10 mouse cellular contexts compared by ENCODE assay signal in the genomic region with DNA sequence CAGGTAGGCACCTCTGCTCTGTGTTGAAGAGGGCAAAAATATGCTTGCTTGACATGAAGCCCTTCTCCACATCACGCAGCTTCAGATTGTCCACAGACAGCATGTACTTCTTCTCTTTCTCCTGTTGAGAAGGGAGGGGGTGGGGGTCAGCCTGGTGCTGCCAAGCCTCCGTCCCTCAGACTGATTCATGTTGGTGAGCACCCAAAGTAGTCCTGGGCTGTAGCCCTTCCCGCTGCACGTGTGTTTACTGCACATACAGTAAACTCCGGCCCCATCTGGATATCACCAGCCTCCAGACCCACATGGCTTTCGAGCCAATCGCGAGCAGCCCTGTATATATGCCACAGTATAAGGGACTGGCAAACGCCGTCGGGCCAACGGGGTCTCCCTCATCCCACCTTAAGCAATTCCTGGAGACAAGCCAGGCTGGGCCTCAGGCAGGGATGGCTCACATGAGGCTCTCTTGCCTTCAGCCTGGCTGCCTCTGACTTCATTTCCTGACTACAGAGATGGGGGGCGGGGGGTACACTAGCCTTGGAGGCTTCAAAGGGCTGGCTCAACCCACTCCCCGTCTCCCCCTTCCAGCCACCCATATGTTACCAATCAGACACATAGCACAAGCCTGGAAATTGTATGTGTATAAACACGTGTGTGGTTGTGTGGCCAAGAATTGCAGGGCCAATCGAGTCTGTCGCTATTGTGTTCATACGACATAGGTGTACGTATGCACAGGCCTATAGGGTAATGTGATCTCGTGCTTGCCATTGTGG. TPM values are rescaled to one million over a fixed set of nuclear protein-coding genes. Genes with fewer than 3 reads are reported as not detected.
DNase-seq lines count a peak whose midpoint lies in the region; ATAC-seq and TF ChIP-seq lines count a peak whose summit lies in the region.
"Had no signal": no experiment of that assay in that cellular context is flagged by ENCODE, and none has a peak within 500 bp of the region (broad histone marks: within the 10 kb centered on the region; RNA-seq: fewer than 3 reads in every experiment).

No protein-coding gene starts in this region.

- peak overlapping the region; percentile 57; the same call in 1 of the 2 replicates for H3K4me2 ChIP-seq in kidney, postnatal 0 days (ENCODE audit: low read length)
- H3K4me2 ChIP-seq in limb, embryonic 15.5 days: peak overlapping the region; percentile 66

- no peak for TF ChIP-seq CTCF in kidney, postnatal 0 days (IDR thresholded peaks at IDR 0.05; ENCODE audit: low read depth)
- no peak for TF ChIP-seq CTCF in thymus, adult 2 months (IDR thresholded peaks at IDR 0.05; ENCODE audit: borderline replicate concordance, control insufficient read depth, extremely low read depth, insufficient read depth, low read length, poor library complexity)

- no peak for ATAC-seq in kidney, postnatal 0 days (replicated peaks; ENCODE audit: low FRiP score, low read depth)
- peak; percentile 69 for ATAC-seq in limb, embryonic 15.5 days (ENCODE audit: insufficient number of reproducible peaks, low FRiP score, low TSS enrichment, low read depth)

- no peaks in the 10 kb centered on the region for H3K9me3 ChIP-seq in kidney, postnatal 0 days (replicated peaks; ENCODE audit: low read length)
- no peaks in the 10 kb centered on the region for H3K9me3 ChIP-seq in limb, embryonic 15.5 days

- no peaks in the 10 kb centered on the region for H3K27me3 ChIP-seq in kidney, postnatal 0 days (ENCODE audit: insufficient read depth, low read length)
- H3K27me3 ChIP-seq in limb, embryonic 15.5 days: no peaks in the 10 kb centered on the region
- peaks cover 8% of the 10 kb centered on the region; the same call in 1 of the 2 replicates for H3K27me3 ChIP-seq in thymus, adult 2 months (ENCODE audit: control insufficient read depth, insufficient read depth, low read length)

- peak; percentile 57 for DNase-seq in kidney, postnatal 0 days (ENCODE audit: low spot score)
- no peak for DNase-seq in kidney, postnatal 36 days
- peak; percentile 76 for DNase-seq in embryo, embryonic 10.5 days (ENCODE audit: low spot score)
- peak; percentile 65 for DNase-seq in fibroblast of lung, adult 2 months (ENCODE audit: low read depth)
- DNase-seq in thymus, postnatal 25 days: no peak
- DNase-seq in adrenal gland, postnatal 25 days: no peak
- no peak for DNase-seq in thymus, adult 2 months

- H3K27ac ChIP-seq in kidney, postnatal 0 days: peak overlapping the region; percentile 88
- H3K27ac ChIP-seq in limb, embryonic 15.5 days: peak overlapping the region; percentile 100
- no peak overlapping the region for H3K27ac ChIP-seq in thymus, adult 2 months (ENCODE audit: control insufficient read depth, insufficient read depth, low read length)
- H3K27ac ChIP-seq: macrophage had no signal

- H3K4me1 ChIP-seq in kidney, postnatal 0 days (replicated peaks; ENCODE audit: insufficient read depth, low read length): peaks cover 34% of the 10 kb centered on the region
- H3K4me1 ChIP-seq in limb, embryonic 15.5 days: peaks cover 62% of the 10 kb centered on the region
- peaks cover 4% of the 10 kb centered on the region; the same call in 1 of the 2 replicates for H3K4me1 ChIP-seq in thymus, adult 2 months (replicated peaks; ENCODE audit: control insufficient read depth, insufficient read depth, low read length)

- WGBS in kidney, postnatal 0 days: 48% methylated on average over 20 of the region's 20 CpGs
- 24% methylated on average over 20 of the region's 20 CpGs for WGBS in limb, embryonic 15.5 days
- 78% methylated on average over 20 of the region's 20 CpGs for WGBS in thymus, adult 2 months

- no peaks in the 10 kb centered on the region for H3K36me3 ChIP-seq in kidney, postnatal 0 days (ENCODE audit: insufficient read depth, low read length)
- H3K36me3 ChIP-seq in limb, embryonic 15.5 days: peaks cover 13% of the 10 kb centered on the region; the same call in 1 of the 2 replicates
- no peaks in the 10 kb centered on the region for H3K36me3 ChIP-seq in thymus, adult 2 months (ENCODE audit: control insufficient read depth, insufficient read depth, low read length)

- no peak overlapping the region for H3K9ac ChIP-seq in kidney, postnatal 0 days (ENCODE audit: low read depth, low read length)
- H3K9ac ChIP-seq in limb, embryonic 15.5 days: no peak overlapping the region

- no peak overlapping the region for H3K4me3 ChIP-seq in kidney, postnatal 0 days (replicated peaks; ENCODE audit: low read depth, low read length)
- peak overlapping the region; percentile 50; the same call in 1 of the 2 replicates for H3K4me3 ChIP-seq in limb, embryonic 15.5 days
- H3K4me3 ChIP-seq in thymus, adult 2 months (ENCODE audit: control insufficient read depth, insufficient read depth, low read length): no peak overlapping the region
- H3K4me3 ChIP-seq: erythroblast, embryonic 14.5 days had no signal

- TF ChIP-seq POLR2A in thymus, adult 2 months (IDR thresholded peaks at IDR 0.05; ENCODE audit: control insufficient read depth, extremely low read depth, insufficient read depth, low read length, poor library complexity): no peak

RNA-seq across cellular contexts. Expression of gene Swi5, which starts 29.2 kb away (rescaled TPM):
- 436 and 445 TPM in 2 replicates for polyA plus RNA-seq in kidney, postnatal 0 days (2015; fragmentation: Nextera tagmentation; extraction: Ambion mirVana)
- polyA plus RNA-seq in limb, embryonic 15.5 days (2015; fragmentation: Nextera tagmentation; extraction: Ambion mirVana): 370 and 413 TPM in 2 replicates
- 276 and 297 TPM in 2 replicates for total RNA-seq in adrenal gland, postnatal 25 days (2021)
- polyA plus RNA-seq in thymus, adult 2 months (2012; rRNA removed): 147 and 168 TPM in 2 replicates

RNA-seq across cellular contexts. Expression of gene Golga2, which starts 29.9 kb away (rescaled TPM):
- polyA plus RNA-seq in kidney, postnatal 0 days (2015; fragmentation: Nextera tagmentation; extraction: Ambion mirVana): 17.2 and 18.7 TPM in 2 replicates
- 36.5 and 36.6 TPM in 2 replicates for polyA plus RNA-seq in limb, embryonic 15.5 days (2015; fragmentation: Nextera tagmentation; extraction: Ambion mirVana)
- total RNA-seq in adrenal gland, postnatal 25 days (2021): 65.1 and 87.7 TPM in 2 replicates
- 36.6 and 37.5 TPM in 2 replicates for polyA plus RNA-seq in thymus, adult 2 months (2012; rRNA removed)

RNA-seq across cellular contexts. Expression of gene Ciz1, which starts 35.1 kb away (rescaled TPM):
- polyA plus RNA-seq in kidney, postnatal 0 days (2015; fragmentation: Nextera tagmentation; extraction: Ambion mirVana): 33.7 and 33.8 TPM in 2 replicates
- polyA plus RNA-seq in limb, embryonic 15.5 days (2015; fragmentation: Nextera tagmentation; extraction: Ambion mirVana): 42.7 and 46.2 TPM in 2 replicates
- total RNA-seq in adrenal gland, postnatal 25 days (2021): 85.5 and 107 TPM in 2 replicates
- 517 and 528 TPM in 2 replicates for polyA plus RNA-seq in thymus, adult 2 months (2012; rRNA removed)

RNA-seq across cellular contexts. Expression of gene Dnm1, which starts 36.1 kb away (rescaled TPM):
- 5.3 and 5.6 TPM in 2 replicates for polyA plus RNA-seq in kidney, postnatal 0 days (2015; fragmentation: Nextera tagmentation; extraction: Ambion mirVana)
- polyA plus RNA-seq in limb, embryonic 15.5 days (2015; fragmentation: Nextera tagmentation; extraction: Ambion mirVana): 20.5 and 26.6 TPM in 2 replicates
- 13.1 and 20.4 TPM in 2 replicates for total RNA-seq in adrenal gland, postnatal 25 days (2021)
- polyA plus RNA-seq in thymus, adult 2 months (2012; rRNA removed): 10.7 and 12.1 TPM in 2 replicates

RNA-seq across cellular contexts. Expression of gene Uck1, which starts 57.1 kb away (rescaled TPM):
- polyA plus RNA-seq in kidney, postnatal 0 days (2015; fragmentation: Nextera tagmentation; extraction: Ambion mirVana): 57.9 and 66.7 TPM in 2 replicates
- polyA plus RNA-seq in limb, embryonic 15.5 days (2015; fragmentation: Nextera tagmentation; extraction: Ambion mirVana): 62.2 and 68.1 TPM in 2 replicates
- 120 and 132 TPM in 2 replicates for total RNA-seq in adrenal gland, postnatal 25 days (2021)
- polyA plus RNA-seq in thymus, adult 2 months (2012; rRNA removed): 109 and 127 TPM in 2 replicates

Comparison
In these comparisons a context has a peak if more than half of its experiments do, and no peak if none do; other contexts are left out.
1. DNase-seq: peak in kidney, postnatal 0 days (single experiment), embryo, embryonic 10.5 days (single experiment) and fibroblast of lung, adult 2 months (single experiment); none in kidney, postnatal 36 days (0 of 2), thymus, postnatal 25 days (single experiment), adrenal gland, postnatal 25 days (single experiment) and thymus, adult 2 months (single experiment).
2. RNA of gene Ciz1, which starts 35.1 kb away (polyA plus RNA-seq): 517 to 528 TPM in thymus, adult 2 months; 42.7 to 46.2 TPM in limb, embryonic 15.5 days and 33.7 to 33.8 TPM in kidney, postnatal 0 days; every median in the first group is over 10 times any median in the second.